Mouse (Mus musculus): ENCODE data around the gene Fbxl21. TPM values are rescaled to one million over a fixed set of nuclear protein-coding genes. Genes with fewer than 3 reads are reported as not detected.

Gene Fbxl21
- total RNA-seq (2023): 1.3 to 2.6 TPM (median 1.9 TPM) in 4 replicates

GRCm38 (mm10) chr13:56522081-56522820, at the start of gene Fbxl21:
Gene Fbxl21, plus strand, starts transcription at chr13:56522472.

GRCm38 (mm10) chr13:56482146-56482545, 40.1 kb upstream of the Fbxl21 start, which contains the start of gene Il9:
Gene Il9, minus strand, starts transcription at chr13:56482246.

GRCm38 (mm10) chr13:56548401-56548800, 26.1 kb downstream of the Fbxl21 start, which contains the start of gene Lect2:
Gene Lect2, minus strand, starts transcription at chr13:56548502.

Other genes starting within 250 kb of the Fbxl21 start
- not detected in 4 replicates for gene Cxcl14, start 225.9 kb upstream of the Fbxl21 start, total RNA-seq (2023)
- not detected in 4 replicates for gene Gm3045, start 95.9 kb upstream of the Fbxl21 start, total RNA-seq (2023)
- gene Slc25a48, start 84.1 kb upstream of the Fbxl21 start, total RNA-seq (2023): not detected in 4 replicates
- not detected in 4 replicates for gene Il9, start 40.2 kb upstream of the Fbxl21 start, total RNA-seq (2023)
- not detected in 4 replicates for gene Lect2, start 26.0 kb downstream of the Fbxl21 start, total RNA-seq (2023)
- gene Tgfbi, start 87.1 kb downstream of the Fbxl21 start, total RNA-seq (2023): 4.0 to 4.2 TPM (median 4.1 TPM) in 4 replicates
- gene Smad5, start 180.5 kb downstream of the Fbxl21 start, total RNA-seq (2023): 42.9 to 48.5 TPM (median 46.4 TPM) in 4 replicates
- not detected in 4 replicates for gene Gm45623, start 231.4 kb downstream of the Fbxl21 start, total RNA-seq (2023)